Mouse (Mus musculus): ENCODE measurements at regions not wholly inside any gene's neighbourhood (a gene's known extent, or its start where the extent isn't known, plus 50 kb on each side); places are given as distances from the start of the nearest gene placed in this dataset.
"Not testable (repeated sequence)": the region's sequence is repeated elsewhere in the genome, so short reads cannot be mapped to it uniquely, and the experiment has no call there.

- not testable (repeated sequence) for DNase-seq
Measured at GRCm38 (mm10) chr6:47745856-47746255, 67.4 kb downstream of the Pdia4 start.

- DNase-seq = not testable (repeated sequence)
Measured at GRCm38 (mm10) chr6:47743856-47744255, 69.4 kb downstream of the Pdia4 start.

- DNase-seq = not testable (repeated sequence)
Measured at GRCm38 (mm10) chr6:47740216-47740615, 73.0 kb downstream of the Pdia4 start.

GRCm38 (mm10) chr6:47739696-47740095 is 73.5 kb downstream of the Pdia4 start:
- DNase-seq = peak; percentile 65 to 80

GRCm38 (mm10) chr6:47737972-47738371 is 75.3 kb downstream of the Pdia4 start:
- DNase-seq = not testable (repeated sequence)

Measured in kidney, adult 8-10 months (tissue).